Mouse (Mus musculus): ENCODE data around the gene Cd55. TPM values are rescaled to one million over a fixed set of nuclear protein-coding genes. Genes with fewer than 3 reads are reported as not detected.
"Not testable (repeated sequence)": the region's sequence is repeated elsewhere in the genome, so short reads cannot be mapped to it uniquely, and the experiment has no call there.

The Cd55 gene
- polyA plus RNA-seq, 1 experiment from 2014 or later: 19.3 TPM

GRCm38 (mm10) chr1:130442930-130443329 is 19.6 kb downstream of the Cd55 start:
- not testable (repeated sequence) for H3K4me2 ChIP-seq (ENCODE audit: low read depth, low read length); H3K4me3 ChIP-seq (ENCODE audit: low read depth, low read length); H3K9me3 ChIP-seq (replicated peaks; ENCODE audit: control insufficient read depth, low read length); H3K27me3 ChIP-seq (ENCODE audit: control insufficient read depth, insufficient read depth, low read depth, low read length); H3K9ac ChIP-seq (ENCODE audit: low read depth, low read length); H3K4me1 ChIP-seq (ENCODE audit: control insufficient read depth, low read depth, low read length); ATAC-seq (ENCODE audit: low read depth); H3K27ac ChIP-seq (ENCODE audit: low read length); H3K36me3 ChIP-seq (ENCODE audit: control insufficient read depth, insufficient read depth)
- WGBS (ENCODE audit: insufficient replicate concordance): 55% methylated on average over 1 of the region's 1 CpGs

GRCm38 (mm10) chr1:130430920-130431319 is 31.6 kb downstream of the Cd55 start:
- H3K4me1 ChIP-seq (ENCODE audit: control insufficient read depth, low read depth, low read length): no peaks in the 10 kb centered on the region
- no peak overlapping the region for H3K27ac ChIP-seq (ENCODE audit: low read length)
- no peak overlapping the region for H3K4me2 ChIP-seq (ENCODE audit: low read depth, low read length)
- 33% methylated on average over 4 of the region's 4 CpGs for WGBS (ENCODE audit: insufficient replicate concordance)
- H3K9ac ChIP-seq (ENCODE audit: low read depth, low read length): no peak overlapping the region
- H3K36me3 ChIP-seq (ENCODE audit: control insufficient read depth, insufficient read depth): no peaks in the 10 kb centered on the region
- ATAC-seq (ENCODE audit: low read depth): no peak
- no peaks in the 10 kb centered on the region for H3K27me3 ChIP-seq (ENCODE audit: control insufficient read depth, insufficient read depth, low read depth, low read length)
- no peaks in the 10 kb centered on the region for H3K9me3 ChIP-seq (replicated peaks; ENCODE audit: control insufficient read depth, low read length)
- no peak overlapping the region for H3K4me3 ChIP-seq (ENCODE audit: low read depth, low read length)

- H3K27ac ChIP-seq (ENCODE audit: low read length); H3K4me1 ChIP-seq (ENCODE audit: control insufficient read depth, low read depth, low read length); H3K27me3 ChIP-seq (ENCODE audit: control insufficient read depth, insufficient read depth, low read depth, low read length); H3K9ac ChIP-seq (ENCODE audit: low read depth, low read length); H3K4me3 ChIP-seq (ENCODE audit: low read depth, low read length); H3K9me3 ChIP-seq (replicated peaks; ENCODE audit: control insufficient read depth, low read length); H3K4me2 ChIP-seq (ENCODE audit: low read depth, low read length); H3K36me3 ChIP-seq (ENCODE audit: control insufficient read depth, insufficient read depth): not testable (repeated sequence)
- ATAC-seq (ENCODE audit: low read depth): peak; percentile 43
Observed at GRCm38 (mm10) chr1:130428667-130429066, 33.9 kb downstream of the Cd55 start.

GRCm38 (mm10) chr1:130427175-130427853 is 35.2 kb downstream of the Cd55 start:
- not testable (repeated sequence) for H3K9me3 ChIP-seq (replicated peaks; ENCODE audit: control insufficient read depth, low read length); H3K4me2 ChIP-seq (ENCODE audit: low read depth, low read length); H3K4me3 ChIP-seq (ENCODE audit: low read depth, low read length); H3K27ac ChIP-seq (ENCODE audit: low read length); H3K36me3 ChIP-seq (ENCODE audit: control insufficient read depth, insufficient read depth); H3K27me3 ChIP-seq (ENCODE audit: control insufficient read depth, insufficient read depth, low read depth, low read length); H3K9ac ChIP-seq (ENCODE audit: low read depth, low read length); ATAC-seq (ENCODE audit: low read depth); H3K4me1 ChIP-seq (ENCODE audit: control insufficient read depth, low read depth, low read length)
- WGBS (ENCODE audit: insufficient replicate concordance): 47% methylated on average over 2 of the region's 3 CpGs

GRCm38 (mm10) chr1:130422664-130423111 is 39.9 kb downstream of the Cd55 start, which contains the start of gene Cd55b:
Gene Cd55b (minus strand): TSS chr1:130423009.
- no peak within 1 kb of the TSS for H3K9ac ChIP-seq (ENCODE audit: low read depth, low read length)
- H3K27me3 ChIP-seq (ENCODE audit: control insufficient read depth, insufficient read depth, low read depth, low read length): no peaks in the 10 kb centered on the region
- H3K27ac ChIP-seq (ENCODE audit: low read length): no peak within 1 kb of the TSS
- no peak within 1 kb of the TSS for H3K4me3 ChIP-seq (ENCODE audit: low read depth, low read length)
- no peaks in the 10 kb centered on the region for H3K36me3 ChIP-seq (ENCODE audit: control insufficient read depth, insufficient read depth)
- WGBS (ENCODE audit: insufficient replicate concordance): 67% methylated on average over 18 of the region's 18 CpGs
- H3K9me3 ChIP-seq (replicated peaks; ENCODE audit: control insufficient read depth, low read length): no peaks in the 10 kb centered on the region
- ATAC-seq (ENCODE audit: low read depth): no peak
- H3K4me2 ChIP-seq (ENCODE audit: low read depth, low read length): no peak within 1 kb of the TSS
- no peaks in the 10 kb centered on the region for H3K4me1 ChIP-seq (ENCODE audit: control insufficient read depth, low read depth, low read length)

- not testable (repeated sequence) for H3K27me3 ChIP-seq (ENCODE audit: control insufficient read depth, insufficient read depth, low read depth, low read length); H3K27ac ChIP-seq (ENCODE audit: low read length); H3K4me2 ChIP-seq (ENCODE audit: low read depth, low read length); H3K9me3 ChIP-seq (replicated peaks; ENCODE audit: control insufficient read depth, low read length); H3K36me3 ChIP-seq (ENCODE audit: control insufficient read depth, insufficient read depth); H3K4me3 ChIP-seq (ENCODE audit: low read depth, low read length); H3K9ac ChIP-seq (ENCODE audit: low read depth, low read length); ATAC-seq (ENCODE audit: low read depth); H3K4me1 ChIP-seq (ENCODE audit: control insufficient read depth, low read depth, low read length)
- no CpG with 5 or more reads among the region's 6 CpGs for WGBS (ENCODE audit: insufficient replicate concordance)
Observed at GRCm38 (mm10) chr1:130422033-130422432, 40.5 kb downstream of the Cd55 start.

GRCm38 (mm10) chr1:130397109-130397508 is 65.4 kb downstream of the Cd55 start:
- not testable (repeated sequence) for H3K27me3 ChIP-seq (ENCODE audit: control insufficient read depth, insufficient read depth, low read depth, low read length); H3K9ac ChIP-seq (ENCODE audit: low read depth, low read length); H3K4me3 ChIP-seq (ENCODE audit: low read depth, low read length); ATAC-seq (ENCODE audit: low read depth); H3K27ac ChIP-seq (ENCODE audit: low read length); H3K4me1 ChIP-seq (ENCODE audit: control insufficient read depth, low read depth, low read length); H3K9me3 ChIP-seq (replicated peaks; ENCODE audit: control insufficient read depth, low read length); H3K36me3 ChIP-seq (ENCODE audit: control insufficient read depth, insufficient read depth); H3K4me2 ChIP-seq (ENCODE audit: low read depth, low read length)

Other genes with a start within 250 kb of the Cd55 start
- gene Cd55b, start 39.7 kb downstream of the Cd55 start, polyA plus RNA-seq (2015; fragmentation: Nextera tagmentation; extraction: Ambion mirVana): 0.11 TPM in 1 of 2 replicates, not detected in the other
- not detected in 2 replicates for gene Zp3r, start 166.9 kb upstream of the Cd55 start, polyA plus RNA-seq (2015; fragmentation: Nextera tagmentation; extraction: Ambion mirVana)
- 5.2 and 5.3 TPM in 2 replicates for gene C4bp, start 198.9 kb upstream of the Cd55 start, polyA plus RNA-seq (2015; fragmentation: Nextera tagmentation; extraction: Ambion mirVana)

Measured in liver, embryonic 16.5 days (tissue).